Mouse (Mus musculus): ENCODE data around the gene Apoa2. TPM values are rescaled to one million over a fixed set of nuclear protein-coding genes. Genes with fewer than 3 reads are reported as not detected.

Apoa2 gene
- 1 to 10 TPM; 1.8 to 2.3 TPM for total RNA-seq (2021)

DNA sequence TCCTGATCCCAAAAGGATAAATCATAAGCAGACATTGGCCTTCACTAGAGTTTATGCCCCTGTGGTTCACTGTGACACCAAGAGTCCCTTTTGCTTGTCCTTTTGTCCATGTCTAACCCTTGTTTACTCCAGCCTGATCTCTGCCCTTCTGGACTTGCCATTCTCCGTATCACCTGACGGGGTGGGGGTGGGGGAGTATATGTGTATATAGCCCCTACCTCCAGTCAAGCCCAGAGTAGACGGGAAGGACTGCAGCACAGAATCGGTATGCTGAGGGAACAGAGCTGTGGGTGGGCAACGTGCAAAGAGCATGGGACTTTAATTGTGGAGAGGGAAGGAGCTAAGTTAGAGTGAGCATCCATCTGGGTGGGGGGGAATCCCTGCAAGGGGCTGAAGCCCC is at the start of gene Apoa2:
Apoa2 (plus strand) TSS at position 198 of the 400 bp plus-strand sequence.
- DNase-seq (ENCODE audit: low spot score in 2 of 2) = no peak
- intact Hi-C loops (cut with DNase I) = loop anchor here (5.0 kb wide), 1 partner anchor 73 kb away; the partner anchor contains the start of genes Mpz and Sdhc

DNA sequence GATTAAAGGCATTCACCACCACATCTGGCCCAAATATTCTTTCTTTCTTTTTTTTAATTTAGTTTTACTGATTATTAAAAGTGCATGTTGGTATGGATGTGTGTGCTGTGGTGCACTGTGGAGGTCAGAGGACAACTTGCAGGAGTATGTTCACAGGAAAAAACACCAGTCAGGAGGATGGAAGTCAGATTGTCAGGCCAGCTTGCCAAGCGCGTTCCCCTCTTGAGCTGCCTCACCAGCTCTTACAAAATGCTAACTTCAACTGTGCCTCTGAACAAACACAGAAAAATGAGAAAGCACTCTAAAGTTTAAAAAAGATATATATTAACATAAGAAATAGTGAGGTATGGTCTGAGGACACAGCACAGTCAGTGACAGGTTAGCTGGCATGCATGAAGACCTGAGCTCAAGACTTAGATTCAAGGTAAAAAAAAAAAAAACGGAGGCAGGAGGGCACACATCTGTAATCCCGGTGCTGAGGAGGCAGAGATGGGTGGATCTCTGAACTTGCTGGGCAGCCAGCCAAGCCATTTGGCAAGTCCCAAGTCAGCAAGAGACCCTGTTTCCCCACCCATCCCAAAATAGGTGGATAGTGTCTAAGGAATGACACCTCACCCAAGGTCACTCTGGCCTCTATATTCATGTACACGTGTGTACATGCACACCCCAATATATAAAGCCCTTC is 45.2 kb upstream of the Apoa2 start:
- intact Hi-C loops (cut with DNase I) = no loop called here

DNA sequence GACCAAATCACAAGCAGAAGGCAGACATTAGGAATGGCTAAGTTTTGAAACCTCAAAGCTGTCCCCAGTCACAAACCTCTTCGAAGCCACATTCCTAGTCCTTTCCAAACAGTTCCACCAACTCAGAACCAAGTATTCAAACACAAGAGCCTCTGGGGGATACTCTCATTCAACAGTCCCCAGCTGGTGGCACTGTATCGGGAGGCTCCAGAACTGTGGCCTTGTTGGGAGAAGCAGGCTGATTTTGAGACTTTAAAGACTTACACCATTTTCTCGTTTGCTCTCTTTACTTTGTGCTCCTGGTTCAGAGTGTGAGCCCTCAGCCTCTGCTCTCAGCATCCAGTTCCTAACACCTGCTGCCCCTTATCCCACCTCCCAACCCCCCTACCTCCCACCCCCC is 41.8 kb upstream of the Apoa2 start:
- intact Hi-C loops (cut with DNase I) = no loop called here
- DNase-seq (ENCODE audit: low spot score in 2 of 2) = no peak

More for the DNA sequence above, 45.2 kb upstream of the Apoa2 start:
- DNase-seq (ENCODE audit: low spot score in 2 of 2) = no peak

DNA sequence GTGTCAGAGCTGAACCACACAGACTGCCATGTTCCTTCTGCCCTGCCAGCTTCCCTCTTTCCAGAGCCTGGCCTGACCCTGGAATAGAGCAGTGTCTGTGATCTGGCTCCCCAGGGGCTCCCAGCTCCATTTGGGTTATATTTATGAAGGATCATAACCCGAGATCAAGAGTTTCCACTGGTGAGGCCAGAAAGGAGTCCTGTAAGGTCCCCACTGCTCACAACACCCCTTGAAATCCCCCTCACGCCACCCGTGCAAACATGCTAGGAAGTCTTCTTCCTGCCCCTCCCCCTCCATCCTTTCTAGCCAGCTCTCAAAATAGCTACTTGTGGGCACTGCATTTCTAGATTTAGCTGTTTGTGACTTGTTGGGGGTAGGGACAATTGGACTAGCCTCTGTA is 41.2 kb upstream of the Apoa2 start:
- no peak for DNase-seq (ENCODE audit: low spot score in 2 of 2)
- intact Hi-C loops (cut with DNase I) = no loop called here

DNA sequence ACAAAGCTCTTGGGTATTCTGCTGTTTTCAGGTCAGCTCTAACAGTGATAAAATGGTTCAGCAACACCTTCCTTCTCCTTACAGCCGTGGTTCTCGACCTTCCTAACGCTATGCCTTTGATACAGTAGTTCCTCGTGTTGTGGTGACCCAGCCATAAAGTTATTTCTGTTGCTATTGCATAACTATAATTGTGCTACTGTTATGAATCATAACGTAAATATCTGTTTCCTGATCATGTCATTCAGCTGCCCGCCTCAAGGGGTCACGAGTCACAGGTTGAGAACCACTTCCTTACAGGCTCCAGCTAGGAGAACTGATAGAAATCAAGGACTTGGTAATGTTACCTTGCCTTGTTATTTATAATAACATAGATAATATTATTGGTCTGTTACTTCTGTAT is 40.5 kb upstream of the Apoa2 start:
- DNase-seq (ENCODE audit: low spot score in 2 of 2) = no peak
- intact Hi-C loops (cut with DNase I) = no loop called here

DNA sequence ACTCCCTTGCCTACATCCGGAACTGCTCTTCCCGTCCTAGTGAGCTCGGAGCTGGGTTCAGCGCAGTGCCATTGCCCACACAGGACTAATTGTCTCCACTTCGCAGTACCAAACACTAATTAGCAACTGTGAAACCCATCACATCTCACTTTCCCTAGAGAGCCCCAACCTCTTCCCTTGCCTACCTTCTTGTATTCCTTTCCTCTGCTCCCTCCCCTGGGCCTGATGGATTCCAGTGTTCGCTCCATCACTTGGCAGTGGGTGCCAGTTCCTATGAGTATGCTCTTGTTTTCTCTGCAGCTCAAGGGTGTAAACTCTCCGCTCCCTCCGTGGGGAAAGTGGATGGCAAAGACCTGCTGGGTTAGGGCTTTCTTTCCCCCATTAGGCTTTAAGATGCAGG is 39.2 kb upstream of the Apoa2 start:
- intact Hi-C loops (cut with DNase I) = no loop called here
- no peak for DNase-seq (ENCODE audit: low spot score in 2 of 2)

DNA sequence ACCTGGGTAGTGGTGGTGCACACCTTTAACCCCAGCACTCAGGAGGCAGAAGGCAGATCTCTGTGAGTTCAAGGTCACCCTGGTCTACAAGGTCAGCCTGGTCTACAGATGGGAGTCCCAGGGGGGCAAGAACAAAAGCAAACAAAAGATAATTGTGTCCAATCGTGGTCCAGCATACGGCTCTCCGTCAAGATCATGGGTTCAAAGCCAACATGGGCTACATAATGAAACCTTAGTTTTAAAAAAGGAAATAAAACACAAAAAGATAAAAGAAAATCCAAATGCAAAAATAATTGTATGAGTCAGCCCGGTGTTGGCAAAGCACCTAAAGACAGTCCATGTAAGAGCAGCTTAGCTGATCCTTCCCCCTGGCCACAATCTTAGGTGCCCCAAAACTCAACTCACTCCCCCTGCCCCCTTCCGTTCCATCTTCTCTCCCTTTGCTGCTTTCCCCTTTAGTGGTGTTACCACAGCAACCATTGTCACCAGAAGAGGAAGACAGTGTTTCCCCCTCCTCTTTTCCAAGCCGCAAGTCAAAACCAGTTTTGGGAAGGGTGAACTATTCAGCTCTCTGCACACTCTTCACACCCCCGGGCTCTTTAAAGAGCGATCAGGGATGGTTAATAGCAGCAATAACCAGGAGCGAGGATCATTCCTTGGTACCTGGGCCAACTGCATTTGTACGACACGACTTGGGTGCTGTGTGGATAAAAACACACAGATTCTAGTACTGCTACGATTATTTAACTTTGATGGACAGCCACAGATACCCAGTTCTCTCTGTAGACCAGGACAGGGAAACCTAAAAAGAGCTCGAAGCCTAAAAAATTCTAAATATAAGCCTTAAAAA is 36.8 kb upstream of the Apoa2 start:
- DNase-seq (ENCODE audit: low spot score in 2 of 2) = no peak
- intact Hi-C loops (cut with DNase I) = no loop called here

DNA sequence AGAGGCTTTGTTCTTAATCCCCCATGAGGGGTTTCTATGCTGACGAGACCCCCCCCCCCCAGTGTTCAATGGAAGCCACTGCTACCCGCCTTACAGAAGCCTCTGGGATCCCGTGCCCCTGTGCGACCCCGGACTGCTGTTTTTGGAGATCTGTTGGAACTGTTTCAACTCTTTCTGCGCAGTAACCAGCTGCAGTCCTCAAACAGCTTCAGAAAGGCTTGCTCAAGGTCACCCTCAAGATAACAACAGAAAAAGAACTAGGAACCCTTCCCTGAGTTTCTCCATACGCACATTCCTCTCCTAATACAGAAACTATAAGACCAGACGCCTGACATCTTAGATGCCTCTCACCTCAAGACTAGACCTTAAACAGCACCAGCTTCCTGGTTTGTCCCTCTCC is 35.8 kb upstream of the Apoa2 start:
- DNase-seq (ENCODE audit: low spot score in 2 of 2) = no peak
- intact Hi-C loops (cut with DNase I) = no loop called here

DNA sequence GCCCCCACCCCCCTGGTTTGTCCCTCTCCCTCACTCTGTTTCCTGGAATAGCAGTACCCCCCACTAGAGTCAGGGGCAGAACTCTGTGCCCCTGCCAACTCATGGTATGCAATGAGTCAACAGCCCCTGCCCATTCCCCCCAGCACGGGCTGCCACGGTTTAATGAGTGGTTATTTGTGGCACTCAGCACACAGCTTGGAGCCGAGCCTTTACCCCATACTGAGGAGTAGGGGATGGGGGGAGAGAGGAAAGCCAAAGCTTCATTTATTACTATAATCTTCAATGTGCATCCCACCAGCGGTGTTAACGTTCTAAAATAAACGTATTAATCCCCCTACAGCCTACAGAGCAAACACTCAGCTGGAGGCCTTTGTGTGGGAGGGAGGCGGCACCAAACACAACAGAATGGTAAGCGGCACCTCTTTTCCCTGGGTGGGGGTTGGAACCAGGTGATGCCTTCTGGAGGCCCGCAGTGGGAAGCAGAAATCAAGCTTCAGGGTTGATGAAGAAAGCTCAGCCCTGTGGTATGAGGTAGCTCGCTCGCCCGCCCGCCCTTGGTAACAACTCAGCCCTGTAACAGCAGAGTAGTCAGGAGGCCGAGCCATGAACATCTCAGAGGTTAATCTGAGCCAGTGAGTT is 35.3 kb upstream of the Apoa2 start:
- intact Hi-C loops (cut with DNase I) = no loop called here
- DNase-seq (ENCODE audit: low spot score in 2 of 2) = no peak

DNA sequence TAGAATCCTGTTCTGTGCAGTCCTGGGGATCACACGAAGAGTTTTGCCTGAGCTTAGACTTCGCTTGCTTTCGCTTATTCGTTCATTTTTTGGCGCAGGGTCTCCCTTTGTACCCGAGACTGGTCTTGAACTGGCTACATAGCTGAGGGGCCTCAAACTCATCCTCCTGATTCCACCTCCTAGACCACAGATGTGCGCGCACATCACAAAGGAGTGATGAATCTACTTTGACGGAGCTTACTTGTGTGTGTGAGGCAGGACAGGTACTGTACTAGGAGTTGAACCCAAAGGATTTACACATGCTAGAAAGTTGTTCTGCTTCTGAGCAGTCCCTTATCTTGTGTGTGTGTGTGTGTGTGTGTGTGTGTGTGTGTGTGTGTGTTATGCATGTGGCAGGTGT is 34.0 kb upstream of the Apoa2 start:
- no peak for DNase-seq (ENCODE audit: low spot score in 2 of 2)
- intact Hi-C loops (cut with DNase I) = no loop called here

DNA sequence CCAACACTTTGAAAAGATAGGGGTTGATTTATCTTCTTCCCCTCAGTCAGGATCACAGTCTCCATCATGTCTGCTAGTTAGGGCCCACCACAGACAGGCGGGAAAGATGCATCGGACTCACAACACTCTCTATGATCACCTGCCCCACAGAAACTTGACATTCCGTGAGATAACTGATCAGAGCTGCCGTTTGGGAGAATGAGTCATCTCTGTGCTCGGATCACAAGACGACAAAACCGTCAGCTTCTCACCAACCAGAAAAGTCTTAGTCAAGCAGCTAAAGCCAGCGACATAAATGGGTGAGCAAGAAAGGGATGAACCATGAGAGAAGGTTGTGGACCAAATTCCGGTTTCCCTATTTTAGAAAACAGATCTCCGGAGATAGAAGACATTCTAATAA is 32.6 kb upstream of the Apoa2 start:
- intact Hi-C loops (cut with DNase I) = no loop called here

DNA sequence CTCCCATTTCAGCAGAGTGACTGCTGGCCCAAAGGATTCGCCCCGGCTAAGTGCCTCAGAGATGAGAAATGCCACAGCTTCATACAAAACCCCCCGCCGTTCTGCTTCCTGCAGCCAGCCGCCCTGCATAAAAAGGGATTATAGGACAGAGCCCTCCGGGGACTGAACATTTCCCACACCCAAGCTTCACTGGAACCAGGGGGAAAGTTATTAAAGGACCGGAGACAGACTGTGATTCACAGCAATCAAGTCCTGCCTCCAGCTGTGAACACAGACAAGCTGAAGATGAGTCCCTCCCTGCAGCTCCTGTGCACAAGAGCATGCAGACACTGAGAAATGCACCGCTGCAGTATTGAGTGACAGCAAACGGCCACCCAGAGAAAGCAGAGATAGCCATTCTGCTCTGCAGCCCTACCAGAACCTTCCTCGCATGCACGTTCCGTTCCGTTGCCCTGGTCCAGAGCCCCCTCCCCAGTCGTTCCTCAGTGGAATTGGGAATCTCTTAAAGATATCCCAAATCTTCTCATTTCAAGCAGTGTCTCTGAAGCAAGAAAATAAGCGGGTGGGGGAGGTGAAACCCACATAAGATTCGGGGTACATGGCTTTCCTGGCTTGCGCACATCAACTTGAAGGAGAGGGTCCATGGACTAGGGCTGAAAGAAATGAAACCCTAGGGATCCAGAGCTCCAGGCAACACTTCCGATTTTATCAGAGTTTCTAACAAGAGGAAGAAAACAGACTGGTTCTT is 31.6 kb upstream of the Apoa2 start:
- intact Hi-C loops (cut with DNase I) = no loop called here
- DNase-seq (ENCODE audit: low spot score in 2 of 2) = no peak

More for the DNA sequence above, 32.6 kb upstream of the Apoa2 start:
- DNase-seq (ENCODE audit: low spot score in 2 of 2) = no peak

DNA sequence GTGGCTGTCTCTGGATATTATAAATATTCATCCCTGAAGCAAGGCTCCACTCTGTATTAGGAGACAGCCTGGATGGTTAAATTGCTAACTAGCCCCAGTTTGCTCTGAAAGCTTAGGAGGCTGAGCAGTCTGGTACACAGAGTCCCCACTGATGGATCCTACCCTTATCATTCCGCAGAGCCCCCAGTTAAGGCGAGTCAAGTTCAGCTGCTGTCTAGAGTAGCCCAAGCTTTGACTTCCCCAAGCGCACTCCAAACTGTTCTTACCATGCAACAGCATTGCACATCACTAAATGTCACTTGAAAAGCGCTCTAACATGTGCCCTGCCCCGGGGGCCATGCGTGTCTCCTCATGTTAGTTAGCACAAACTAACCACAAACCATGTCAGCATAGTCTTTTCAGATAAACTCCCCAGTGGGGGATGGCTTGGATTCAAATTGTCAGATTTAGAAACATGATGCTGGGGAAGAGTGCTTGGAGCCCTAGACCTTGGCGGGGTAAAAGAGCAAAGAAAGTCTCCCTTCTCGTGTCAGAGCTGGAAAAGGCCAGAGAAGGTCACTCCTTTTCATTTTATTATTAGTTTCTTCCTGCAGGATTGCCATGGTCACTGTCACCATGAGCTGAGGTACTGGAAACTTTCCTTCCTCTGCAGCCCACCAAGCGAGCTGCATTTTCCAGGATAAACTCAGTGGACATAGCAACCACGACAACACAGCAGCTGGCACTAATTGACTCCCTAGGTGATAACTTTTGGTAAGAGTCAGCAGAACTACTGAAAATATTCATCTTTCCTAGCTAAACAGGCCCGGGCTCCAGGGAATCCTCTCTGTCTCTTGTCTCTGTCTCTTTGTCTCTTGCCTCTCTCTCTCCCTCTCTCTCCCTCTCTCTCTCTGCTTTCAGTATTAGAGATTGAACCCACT is 30.7 kb upstream of the Apoa2 start:
- DNase-seq (ENCODE audit: low spot score in 2 of 2) = no peak
- intact Hi-C loops (cut with DNase I) = no loop called here

DNA sequence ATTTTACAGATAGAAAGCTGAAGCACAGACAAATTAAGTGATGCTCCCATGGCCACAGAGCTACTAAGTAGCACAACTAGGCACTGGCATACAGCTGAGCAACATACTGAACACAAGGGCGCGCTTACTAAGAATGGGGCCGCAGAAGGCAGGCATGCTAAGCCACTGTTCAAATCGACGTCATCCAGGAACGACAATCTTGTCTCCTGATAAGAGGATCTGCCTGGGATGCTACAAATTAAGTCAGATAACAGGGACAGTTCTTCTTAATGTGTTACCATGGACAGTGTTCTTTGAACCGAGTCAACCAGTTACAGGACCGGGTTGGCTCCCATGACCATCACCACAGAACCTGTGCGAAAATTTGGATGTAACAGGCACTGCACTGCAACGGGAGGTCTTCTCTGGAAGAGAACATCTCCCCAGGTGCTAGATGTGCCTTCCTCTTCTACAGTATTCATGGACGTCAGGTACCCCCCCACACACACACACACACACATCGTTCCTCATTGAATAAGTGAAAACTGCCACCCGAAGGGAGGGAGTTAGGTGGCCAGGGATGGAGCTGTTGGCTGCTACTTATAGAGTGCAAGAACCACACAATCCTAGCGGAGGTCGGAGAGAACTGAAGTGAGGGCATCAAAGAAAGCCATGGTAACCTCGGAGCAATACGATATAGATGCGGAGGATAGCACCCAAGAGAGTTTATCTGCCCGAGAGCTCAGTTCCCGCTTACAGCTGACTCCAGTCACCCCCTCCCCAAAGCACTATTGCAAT is 29.6 kb upstream of the Apoa2 start:
- no peak for DNase-seq (ENCODE audit: low spot score in 2 of 2)
- intact Hi-C loops (cut with DNase I) = loop anchor here (5.0 kb wide), 1 partner anchor 43 kb away; the partner anchor contains the start of genes Mpz and Sdhc

DNA sequence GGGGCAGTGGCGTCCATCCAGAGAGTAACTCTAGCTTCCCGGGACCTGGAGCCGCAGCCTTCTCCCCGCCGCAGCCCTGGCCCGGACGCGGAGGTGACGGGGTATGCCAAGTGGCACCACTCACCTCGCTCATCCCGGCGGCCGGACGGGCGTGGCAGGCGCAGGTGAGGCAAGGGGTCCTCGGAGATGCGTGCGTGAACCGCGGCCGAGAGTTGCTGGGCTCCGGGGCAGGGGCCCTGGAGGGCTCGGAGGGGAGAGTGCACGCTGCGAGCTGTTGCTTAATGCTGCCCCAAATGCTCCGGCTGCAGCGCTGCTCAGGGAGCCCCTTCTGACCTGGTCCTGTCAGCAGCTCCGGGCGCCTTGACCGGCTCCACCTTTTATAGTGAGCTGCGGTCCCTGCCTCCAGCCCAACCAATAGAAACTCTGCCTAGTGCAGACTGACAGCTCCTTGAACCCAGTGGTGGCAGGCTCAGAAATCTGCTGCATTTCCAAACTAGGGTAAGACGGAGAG is 28.9 kb upstream of the Apoa2 start, which contains the start of gene Pcp4l1:
Pcp4l1 (minus strand) TSS at position 382 of the 511 bp plus-strand sequence.
- intact Hi-C loops (cut with DNase I) = loop anchor here (5.0 kb wide), 1 partner anchor 44 kb away; the partner anchor contains the start of genes Mpz and Sdhc
- DNase-seq (ENCODE audit: low spot score in 2 of 2) = peak; percentile 42 to 46

DNA sequence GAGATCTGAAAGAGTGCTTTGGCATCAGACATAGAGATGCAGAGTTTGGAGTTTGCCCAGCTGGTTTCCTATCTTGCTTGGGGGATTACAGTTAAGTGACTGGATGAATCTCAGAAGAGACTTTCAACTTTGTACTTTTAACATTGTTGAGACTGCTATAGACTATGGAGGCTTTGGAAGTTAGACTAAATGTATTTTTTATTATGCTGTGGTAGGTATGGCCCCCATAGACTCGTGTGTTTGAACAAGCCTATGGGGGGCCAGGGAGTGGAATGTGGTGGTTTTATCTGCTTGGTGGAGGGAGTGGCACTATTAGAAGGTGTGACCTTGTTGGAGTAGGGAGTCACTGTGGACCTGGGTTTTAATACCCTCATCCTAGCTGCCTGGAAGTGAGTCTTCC is 25.3 kb upstream of the Apoa2 start:
- intact Hi-C loops (cut with DNase I) = loop anchor here (5.0 kb wide), 1 partner anchor 47 kb away; the partner anchor contains the start of genes Mpz and Sdhc
- DNase-seq (ENCODE audit: low spot score in 2 of 2) = no peak

DNA sequence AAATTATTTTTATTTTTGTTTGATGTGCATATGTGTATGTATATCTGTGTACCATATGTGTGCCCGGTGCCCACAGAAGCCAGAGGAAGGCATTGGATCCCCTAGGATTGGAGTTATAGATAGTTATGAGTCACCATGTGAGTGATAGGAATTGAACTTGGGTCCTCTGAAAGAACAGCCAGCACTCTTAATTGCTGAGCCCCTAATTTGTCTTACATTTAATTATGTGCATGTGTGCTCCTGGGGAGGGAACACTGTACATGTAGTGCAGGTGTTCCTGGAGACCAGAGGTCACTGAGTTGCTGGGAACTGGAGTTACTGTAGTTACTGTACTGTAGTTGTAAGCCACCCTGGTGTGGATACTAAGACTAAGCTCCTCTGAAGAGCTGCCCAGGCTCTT is 24.1 kb upstream of the Apoa2 start:
- no peak for DNase-seq (ENCODE audit: low spot score in 2 of 2)
- intact Hi-C loops (cut with DNase I) = no loop called here

Data from left cerebral cortex, postnatal 36 days (tissue).